Mouse (Mus musculus): ENCODE measurements around the gene Tlr2. TPM values are rescaled to one million over a fixed set of nuclear protein-coding genes. Genes with fewer than 3 reads are reported as not detected.
"Not testable (repeated sequence)": the region's sequence is repeated elsewhere in the genome, so short reads cannot be mapped to it uniquely, and the experiment has no call there.

Tlr2 gene
- polyA plus RNA-seq, 1 experiment: 4.0 TPM

DNA sequence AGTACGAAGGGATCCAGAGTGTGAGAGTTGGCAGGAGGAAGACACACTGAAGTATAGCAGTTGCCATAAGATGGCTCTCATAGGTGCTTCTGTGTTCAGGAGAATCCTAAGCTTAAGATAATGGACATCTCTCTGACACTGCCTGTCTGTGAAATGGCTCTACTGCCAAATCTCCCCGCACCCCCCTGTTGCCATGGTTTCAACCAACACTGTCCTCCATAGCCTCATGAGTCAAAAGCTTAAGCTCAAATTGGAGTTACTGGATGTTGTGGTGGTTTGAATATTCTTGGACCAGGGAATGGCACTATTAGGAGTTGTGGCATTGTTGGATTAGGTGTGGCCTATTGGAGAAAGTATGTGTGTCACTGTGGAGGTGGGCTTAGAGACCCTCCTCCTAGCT lies 28.2 kb upstream of the Tlr2 start:
- Histone ChIP-seq H3K4me1 (replicated peaks; ENCODE audit: control insufficient read depth, insufficient read depth, low read length) (no peaks in the 10 kb centered on the region), H3K4me3 (ENCODE audit: control insufficient read depth, insufficient read depth, low read length) (no peak overlapping the region), H3K27me3 (ENCODE audit: control insufficient read depth, insufficient read depth, low read length) (no peaks in the 10 kb centered on the region), H3K27ac (ENCODE audit: control insufficient read depth, insufficient read depth, low read length) (no peak overlapping the region), H3K36me3 (ENCODE audit: control insufficient read depth, insufficient read depth, low read length) (no peaks in the 10 kb centered on the region)
- no peak for DNase-seq
- WGBS: 99% methylated on average over 2 of the region's 2 CpGs
- TF ChIP-seq POLR2A (IDR thresholded peaks at IDR 0.05; ENCODE audit: control insufficient read depth, extremely low read depth, insufficient read depth, low read length, poor library complexity) (no peak), CTCF (IDR thresholded peaks at IDR 0.05; ENCODE audit: borderline replicate concordance, control insufficient read depth, extremely low read depth, insufficient read depth, low read length, poor library complexity) (no peak)

GRCm38 (mm10) chr3:83867026-83867425 lies 25.5 kb upstream of the Tlr2 start:
- H3K36me3 ChIP-seq (ENCODE audit: control insufficient read depth, insufficient read depth, low read length); H3K4me3 ChIP-seq (ENCODE audit: control insufficient read depth, insufficient read depth, low read length); H3K27me3 ChIP-seq (ENCODE audit: control insufficient read depth, insufficient read depth, low read length); DNase-seq; H3K27ac ChIP-seq (ENCODE audit: control insufficient read depth, insufficient read depth, low read length); H3K4me1 ChIP-seq (replicated peaks; ENCODE audit: control insufficient read depth, insufficient read depth, low read length): not testable (repeated sequence)

DNA sequence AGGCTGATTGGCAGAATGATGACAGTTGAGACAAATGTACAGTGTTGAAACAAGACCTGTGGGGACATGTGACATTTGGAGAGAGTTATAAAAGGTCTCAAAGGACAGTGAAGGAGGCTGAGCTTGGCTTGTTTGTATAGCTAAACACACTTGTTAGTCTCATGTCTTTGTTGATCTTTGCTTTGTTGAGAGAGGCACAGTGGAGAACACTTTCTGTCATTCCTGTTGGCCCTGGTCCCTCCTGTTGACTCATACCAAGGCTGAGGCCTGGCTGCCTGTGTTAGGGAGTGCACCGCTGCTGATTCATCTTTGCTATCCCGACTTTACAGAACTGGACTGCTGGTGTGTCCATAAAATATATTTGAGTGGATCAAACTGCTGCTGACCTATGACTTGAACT lies 23.6 kb upstream of the Tlr2 start:
- Histone ChIP-seq H3K4me3 (ENCODE audit: control insufficient read depth, insufficient read depth, low read length) (no peak overlapping the region), H3K27me3 (ENCODE audit: control insufficient read depth, insufficient read depth, low read length) (no peaks in the 10 kb centered on the region), H3K27ac (ENCODE audit: control insufficient read depth, insufficient read depth, low read length) (no peak overlapping the region), H3K4me1 (replicated peaks; ENCODE audit: control insufficient read depth, insufficient read depth, low read length) (0 out of 2 replicates have a peak, but pooled peaks cover 2% of the 10 kb centered on the region), H3K36me3 (ENCODE audit: control insufficient read depth, insufficient read depth, low read length) (no peaks in the 10 kb centered on the region)
- no peak for DNase-seq
- 96% methylated on average over 2 of the region's 2 CpGs for WGBS
- TF ChIP-seq POLR2A (IDR thresholded peaks at IDR 0.05; ENCODE audit: control insufficient read depth, extremely low read depth, insufficient read depth, low read length, poor library complexity) (no peak), CTCF (IDR thresholded peaks at IDR 0.05; ENCODE audit: borderline replicate concordance, control insufficient read depth, extremely low read depth, insufficient read depth, low read length, poor library complexity) (no peak)

- Histone ChIP-seq H3K36me3 (ENCODE audit: control insufficient read depth, insufficient read depth, low read length) (no peaks in the 10 kb centered on the region), H3K4me1 (replicated peaks; ENCODE audit: control insufficient read depth, insufficient read depth, low read length) (0 out of 2 replicates have a peak, but pooled peaks cover 2% of the 10 kb centered on the region), H3K4me3 (ENCODE audit: control insufficient read depth, insufficient read depth, low read length) (no peak overlapping the region), H3K27ac (ENCODE audit: control insufficient read depth, insufficient read depth, low read length) (no peak overlapping the region), H3K27me3 (ENCODE audit: control insufficient read depth, insufficient read depth, low read length) (no peaks in the 10 kb centered on the region)
- no peak for DNase-seq
- TF ChIP-seq POLR2A (IDR thresholded peaks at IDR 0.05; ENCODE audit: control insufficient read depth, extremely low read depth, insufficient read depth, low read length, poor library complexity) (no peak), CTCF (IDR thresholded peaks at IDR 0.05; ENCODE audit: borderline replicate concordance, control insufficient read depth, extremely low read depth, insufficient read depth, low read length, poor library complexity) (no peak)
- 92% methylated on average over 9 of the region's 9 CpGs for WGBS
These were observed 22.5 kb upstream of the Tlr2 start for GRCm38 (mm10) chr3:83864064-83864548.

DNA sequence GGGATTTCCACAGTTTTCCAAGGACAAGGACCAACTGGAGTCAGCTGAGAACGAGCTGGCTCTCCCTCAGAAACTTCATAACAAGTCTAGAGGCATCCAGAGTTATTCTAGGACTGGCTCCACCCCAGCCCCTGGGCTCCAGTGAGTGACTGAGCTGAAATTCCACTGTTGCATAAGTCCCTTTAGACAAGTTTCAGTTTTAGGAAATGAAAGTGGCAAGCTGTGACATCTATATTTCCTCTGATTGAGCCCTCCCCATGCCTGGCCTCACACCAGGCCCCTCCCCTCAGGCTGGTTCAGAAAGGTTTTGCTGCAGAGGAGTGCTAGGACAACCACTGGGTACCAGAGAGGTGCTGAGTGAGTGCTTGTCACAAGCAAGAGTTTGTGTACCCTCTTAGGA lies 21.4 kb upstream of the Tlr2 start:
- 13% methylated on average over 1 of the region's 1 CpGs for WGBS
- Histone ChIP-seq H3K4me3 (ENCODE audit: control insufficient read depth, insufficient read depth, low read length) (no peak overlapping the region), H3K36me3 (ENCODE audit: control insufficient read depth, insufficient read depth, low read length) (no peaks in the 10 kb centered on the region), H3K27me3 (ENCODE audit: control insufficient read depth, insufficient read depth, low read length) (no peaks in the 10 kb centered on the region), H3K27ac (ENCODE audit: control insufficient read depth, insufficient read depth, low read length) (no peak overlapping the region), H3K4me1 (replicated peaks; ENCODE audit: control insufficient read depth, insufficient read depth, low read length) (0 out of 2 replicates have a peak, but pooled peaks cover 2% of the 10 kb centered on the region)
- TF ChIP-seq POLR2A (IDR thresholded peaks at IDR 0.05; ENCODE audit: control insufficient read depth, extremely low read depth, insufficient read depth, low read length, poor library complexity) (no peak), CTCF (IDR thresholded peaks at IDR 0.05; ENCODE audit: borderline replicate concordance, control insufficient read depth, extremely low read depth, insufficient read depth, low read length, poor library complexity) (no peak)
- DNase-seq: peak; percentile 21

- WGBS: 94% methylated on average over 7 of the region's 7 CpGs
- no peak overlapping the region for H3K27ac ChIP-seq (ENCODE audit: control insufficient read depth, insufficient read depth, low read length)
- H3K4me1 ChIP-seq (replicated peaks; ENCODE audit: control insufficient read depth, insufficient read depth, low read length): 0 out of 2 replicates have a peak, but pooled peaks cover 2% of the 10 kb centered on the region
- H3K4me3 ChIP-seq (ENCODE audit: control insufficient read depth, insufficient read depth, low read length): no peak overlapping the region
- DNase-seq: no peak
- no peaks in the 10 kb centered on the region for H3K36me3 ChIP-seq (ENCODE audit: control insufficient read depth, insufficient read depth, low read length)
- H3K27me3 ChIP-seq (ENCODE audit: control insufficient read depth, insufficient read depth, low read length): no peaks in the 10 kb centered on the region
- no peak for TF ChIP-seq POLR2A (IDR thresholded peaks at IDR 0.05; ENCODE audit: control insufficient read depth, extremely low read depth, insufficient read depth, low read length, poor library complexity)
- TF ChIP-seq CTCF (IDR thresholded peaks at IDR 0.05; ENCODE audit: borderline replicate concordance, control insufficient read depth, extremely low read depth, insufficient read depth, low read length, poor library complexity): no peak
These were observed 18.0 kb upstream of the Tlr2 start for GRCm38 (mm10) chr3:83859595-83859994.

GRCm38 (mm10) chr3:83859071-83859470 lies 17.5 kb upstream of the Tlr2 start:
- WGBS: 92% methylated on average over 3 of the region's 3 CpGs
- no peaks in the 10 kb centered on the region for H3K36me3 ChIP-seq (ENCODE audit: control insufficient read depth, insufficient read depth, low read length)
- no peak overlapping the region for H3K27ac ChIP-seq (ENCODE audit: control insufficient read depth, insufficient read depth, low read length)
- no peak overlapping the region for H3K4me3 ChIP-seq (ENCODE audit: control insufficient read depth, insufficient read depth, low read length)
- no peak for DNase-seq
- H3K27me3 ChIP-seq (ENCODE audit: control insufficient read depth, insufficient read depth, low read length): no peaks in the 10 kb centered on the region
- TF ChIP-seq CTCF (IDR thresholded peaks at IDR 0.05; ENCODE audit: borderline replicate concordance, control insufficient read depth, extremely low read depth, insufficient read depth, low read length, poor library complexity) (no peak), POLR2A (IDR thresholded peaks at IDR 0.05; ENCODE audit: control insufficient read depth, extremely low read depth, insufficient read depth, low read length, poor library complexity) (no peak)
- H3K4me1 ChIP-seq (replicated peaks; ENCODE audit: control insufficient read depth, insufficient read depth, low read length): 0 out of 2 replicates have a peak, but pooled peaks cover 2% of the 10 kb centered on the region
